Mouse (Mus musculus) mesoderm, embryonic 11.5 days (tissue): ENCODE measurements at regions not wholly inside any gene's neighbourhood (a gene's known extent, or its start where the extent isn't known, plus 50 kb on each side); places are given as distances from the start of the nearest gene placed in this dataset.

Experiments
- DNase-seq: peaks from one replicate; pipeline ENCODE4 v3.0.0-alpha.2; 2012; ENCODE audit warnings: low read depth, low spot score

DNA sequence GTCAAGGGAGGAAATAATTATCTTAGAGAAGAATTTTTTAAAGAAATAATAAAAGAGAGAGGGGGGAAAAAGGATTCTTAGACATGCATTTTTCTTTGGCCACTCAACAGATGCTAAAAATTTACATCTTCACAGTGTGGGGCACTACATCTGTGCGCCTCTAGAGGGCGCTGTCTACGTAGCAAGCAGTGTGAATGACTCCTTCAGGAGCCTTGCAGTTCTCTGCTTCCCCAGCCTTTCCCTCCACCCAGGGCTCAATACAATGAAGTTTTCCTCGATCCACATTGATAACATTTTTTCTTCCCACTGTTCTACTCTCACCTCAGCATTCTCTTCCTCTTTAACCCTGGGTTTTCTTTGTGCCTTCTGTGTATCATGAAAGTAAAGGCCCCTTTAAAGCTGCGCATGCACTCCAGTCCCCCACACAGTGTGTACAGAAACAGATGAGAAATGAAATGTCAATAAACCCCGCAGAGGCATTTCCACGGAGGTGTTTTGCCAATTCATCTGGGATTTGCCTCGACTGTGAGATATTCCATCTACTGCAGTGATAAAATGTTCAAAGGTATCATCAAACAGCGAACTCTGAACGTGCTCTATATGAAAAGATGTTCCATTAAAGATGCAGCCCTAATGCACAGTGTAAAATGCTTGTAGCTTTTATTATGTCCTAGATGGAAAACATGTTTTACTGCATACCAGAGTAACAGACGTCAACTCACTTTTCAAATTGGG lies 181.2 kb downstream of the Rdh14 start:
- no peak for DNase-seq

DNA sequence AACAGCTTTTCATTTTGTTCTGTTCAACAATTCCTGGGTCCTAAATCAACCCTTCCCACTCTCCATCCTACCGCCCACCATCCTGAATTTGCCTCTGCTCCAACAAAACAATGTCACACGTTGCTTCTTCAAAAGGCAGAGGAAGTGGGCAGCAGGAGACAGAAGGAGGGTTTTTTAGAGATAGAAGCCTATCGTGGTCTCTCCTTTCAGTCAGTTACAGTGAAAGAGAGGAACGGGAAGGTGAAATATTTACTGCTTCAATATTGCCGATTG lies 181.7 kb downstream of the Rdh14 start:
- no peak for DNase-seq

DNA sequence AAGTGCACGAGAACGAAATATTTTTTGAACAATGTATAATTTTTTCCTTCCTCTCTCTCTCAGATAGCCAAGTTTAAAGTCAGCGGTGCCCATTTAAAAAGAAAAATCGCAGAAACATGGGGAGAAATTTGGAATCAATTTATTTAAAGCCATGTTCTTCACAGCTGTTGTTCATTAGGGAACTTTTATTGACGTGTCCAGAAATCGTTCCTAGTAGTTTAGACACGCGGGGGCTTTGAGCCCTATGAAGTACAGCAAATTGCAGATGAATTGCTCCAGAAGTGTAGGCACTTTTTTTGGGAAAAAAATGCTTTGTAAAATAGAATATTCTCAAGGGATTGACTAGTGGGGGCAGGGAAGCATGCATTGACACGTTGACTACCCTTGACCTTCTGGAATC lies 182.8 kb downstream of the Rdh14 start:
- DNase-seq: peak; percentile 44

DNA sequence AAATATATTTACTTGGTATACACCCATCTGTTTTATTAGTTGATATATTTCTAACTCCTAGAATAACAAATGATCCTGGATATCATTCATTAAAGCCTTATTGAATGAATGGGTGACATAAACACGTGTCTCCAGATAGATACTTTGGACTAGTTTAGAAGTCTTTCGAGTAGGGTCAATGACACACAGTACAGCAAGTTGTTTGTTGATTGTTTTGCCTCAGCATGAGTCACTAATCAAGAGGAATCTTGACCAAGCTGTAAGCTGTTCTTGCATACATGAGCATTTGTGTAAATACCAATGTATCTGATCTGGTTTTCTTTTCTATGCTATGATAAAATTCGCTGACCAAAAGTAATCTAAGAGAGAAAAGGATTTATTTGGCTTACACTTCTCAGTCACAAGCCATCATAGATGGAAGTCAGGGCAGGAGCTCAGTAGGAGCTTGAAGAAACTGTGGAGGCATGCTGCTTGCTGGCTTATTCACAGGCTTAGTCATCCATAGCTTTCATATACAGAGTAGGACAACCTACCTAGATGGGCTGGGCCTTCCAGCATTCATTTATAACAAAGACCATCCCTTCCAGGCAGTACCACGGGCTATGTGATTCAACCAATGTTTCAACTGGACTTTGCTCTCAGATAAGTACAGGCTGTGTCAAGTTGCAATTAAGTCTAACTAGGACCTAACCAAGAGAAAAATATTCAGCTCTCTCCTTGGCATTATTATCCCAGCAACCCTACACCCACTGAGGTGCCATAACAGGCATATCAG lies 192.5 kb downstream of the Rdh14 start:
- no peak for DNase-seq

DNA sequence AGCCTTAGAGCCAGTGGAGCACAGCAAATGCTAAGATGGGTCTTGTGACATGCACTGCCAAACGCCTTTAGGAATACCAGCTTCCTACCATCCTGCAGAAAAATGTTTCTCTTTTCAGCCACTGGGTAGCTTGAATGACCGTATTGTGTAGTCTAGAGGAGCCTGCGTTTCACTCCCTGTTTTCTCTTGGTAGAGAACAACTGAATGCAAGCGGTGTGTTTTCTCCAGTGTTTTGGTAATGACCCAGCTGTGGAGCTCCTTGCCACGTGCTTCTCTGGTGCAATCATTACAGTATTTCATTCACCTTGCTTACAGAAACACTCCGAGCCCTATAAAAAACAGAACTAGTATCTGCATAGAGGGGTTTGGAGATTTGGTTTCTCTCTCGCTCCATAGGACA lies 193.5 kb downstream of the Rdh14 start:
- DNase-seq: no peak

DNA sequence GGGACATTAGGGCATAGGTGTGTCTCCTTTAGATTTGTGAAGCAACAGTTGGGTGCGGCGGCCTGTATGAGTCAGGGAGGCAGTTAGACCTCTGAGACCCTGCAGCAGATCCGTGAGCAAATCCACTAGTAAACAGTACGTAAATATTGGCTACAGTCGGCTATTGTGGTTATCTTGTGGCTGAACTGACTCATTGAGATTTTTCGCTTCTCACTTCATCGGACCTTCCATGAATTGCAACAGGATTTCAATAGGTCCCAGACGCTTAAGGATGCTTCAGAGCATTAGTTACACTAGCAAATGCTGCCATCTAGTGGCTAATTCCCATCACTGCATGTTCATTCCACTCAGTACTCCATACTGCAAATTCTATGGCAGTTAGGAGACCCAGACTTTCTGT lies 199.0 kb downstream of the Rdh14 start:
- DNase-seq: peak; percentile 85

DNA sequence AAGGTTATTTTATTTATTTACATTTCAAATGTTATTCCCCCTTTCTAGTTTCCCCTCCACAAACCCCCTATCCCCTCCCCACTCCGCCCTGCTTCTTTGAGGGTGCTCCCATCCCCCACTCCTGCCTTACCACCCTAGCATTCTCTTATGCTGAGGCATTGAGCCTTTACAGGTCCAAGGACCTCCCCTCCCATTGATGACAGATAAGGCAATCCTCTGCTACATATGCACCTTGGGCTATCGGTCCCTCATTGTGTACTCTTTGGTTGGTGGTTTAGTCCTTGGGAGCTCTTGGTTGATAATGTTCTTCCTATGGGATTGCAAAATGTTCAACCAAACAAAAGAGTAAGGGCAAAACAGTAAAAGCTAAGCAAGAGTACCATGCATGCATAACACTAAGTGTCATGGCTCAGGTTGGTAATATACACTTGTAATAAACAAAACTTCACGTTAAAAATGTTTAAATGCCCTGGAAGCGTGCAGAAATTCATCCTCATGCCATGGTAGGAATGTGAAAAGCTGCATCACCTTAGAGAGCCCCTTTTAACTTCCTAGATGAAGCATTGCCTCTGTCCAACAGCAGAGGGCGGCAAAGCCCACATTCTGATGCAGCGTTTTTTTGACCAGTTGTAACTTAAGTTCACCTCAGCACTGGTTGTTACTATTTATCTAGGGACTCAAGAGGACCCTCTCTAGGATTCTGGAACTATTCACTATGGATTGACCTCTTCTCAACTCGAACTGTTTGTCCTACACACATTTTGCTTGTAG lies 207.6 kb downstream of the Rdh14 start:
- DNase-seq: peak; percentile 74

DNA sequence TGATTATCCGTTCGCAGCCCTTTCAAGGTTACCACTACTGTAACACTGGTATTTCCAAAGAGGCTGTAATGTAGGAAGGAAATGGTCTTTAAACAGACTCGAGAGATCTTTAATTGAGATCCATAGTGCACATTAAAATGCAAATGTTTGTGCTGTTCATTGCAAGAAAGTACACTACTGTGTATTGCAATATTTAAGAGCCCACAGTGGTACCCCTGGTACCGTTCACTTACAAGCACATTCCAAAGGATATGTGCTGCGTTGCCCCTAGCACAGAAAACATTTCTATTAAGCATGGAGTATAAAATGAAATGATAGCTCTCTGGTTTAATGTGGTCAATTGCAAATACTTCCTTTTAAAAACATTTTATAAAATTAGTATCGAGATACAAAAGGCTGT lies 209.5 kb downstream of the Rdh14 start:
- DNase-seq: no peak

DNA sequence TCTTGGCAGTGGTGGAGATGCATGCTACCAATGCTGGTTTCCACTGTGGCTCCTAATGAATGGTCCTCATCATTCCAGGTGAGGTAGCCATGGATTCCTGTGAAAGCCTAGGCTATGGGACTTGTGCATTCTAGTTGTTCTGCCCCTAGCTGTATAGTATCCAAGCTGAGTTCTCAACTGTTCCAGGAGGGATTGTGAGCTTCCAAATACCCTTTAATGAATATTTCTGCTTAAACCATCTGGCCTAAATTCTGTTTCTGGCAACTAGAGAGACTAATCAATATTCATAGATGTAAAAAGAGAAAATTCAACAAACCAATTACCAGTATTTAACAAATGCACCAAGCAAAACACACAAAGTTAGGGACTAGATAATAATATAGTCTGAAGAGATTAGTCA lies 227.7 kb downstream of the Rdh14 start:
- DNase-seq: no peak

DNA sequence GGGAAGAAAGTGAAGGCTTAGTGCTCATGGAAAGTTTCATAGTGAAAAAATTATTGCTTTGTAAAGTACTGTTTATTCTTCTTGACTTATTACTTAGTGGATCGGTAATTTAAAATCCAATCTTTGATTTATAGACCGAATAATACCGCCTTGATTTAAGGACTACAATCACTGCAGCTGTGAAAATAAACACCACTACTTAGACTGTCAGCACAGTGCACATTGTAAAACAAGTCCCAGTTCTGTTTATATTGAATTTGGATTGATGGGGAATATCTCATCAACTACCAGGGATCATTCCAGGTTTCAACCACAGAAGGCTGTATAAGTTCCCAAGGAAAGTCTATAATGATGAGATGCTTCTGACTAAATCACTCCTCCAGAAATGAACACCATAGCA lies 230.0 kb downstream of the Rdh14 start:
- DNase-seq: no peak

DNA sequence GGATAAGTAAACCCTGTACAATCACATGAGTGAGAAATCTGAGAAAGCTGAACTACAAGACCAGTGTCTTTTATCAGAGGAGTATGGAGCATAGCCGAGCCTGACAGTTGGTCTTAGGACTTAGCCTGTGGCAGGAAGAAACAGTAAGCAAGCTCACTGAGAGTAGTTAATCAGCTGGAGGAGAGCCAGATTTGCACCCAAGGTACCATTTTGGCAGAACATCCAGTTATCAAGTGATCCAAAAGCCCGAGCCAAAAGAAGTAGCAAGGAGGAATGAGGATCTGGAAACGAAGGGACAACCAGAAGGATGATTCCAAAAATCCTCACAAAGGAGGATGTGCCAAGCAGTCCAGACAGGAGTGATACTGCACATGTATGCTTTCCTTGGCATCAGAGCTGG lies 248.0 kb downstream of the Rdh14 start:
- no peak for DNase-seq

DNA sequence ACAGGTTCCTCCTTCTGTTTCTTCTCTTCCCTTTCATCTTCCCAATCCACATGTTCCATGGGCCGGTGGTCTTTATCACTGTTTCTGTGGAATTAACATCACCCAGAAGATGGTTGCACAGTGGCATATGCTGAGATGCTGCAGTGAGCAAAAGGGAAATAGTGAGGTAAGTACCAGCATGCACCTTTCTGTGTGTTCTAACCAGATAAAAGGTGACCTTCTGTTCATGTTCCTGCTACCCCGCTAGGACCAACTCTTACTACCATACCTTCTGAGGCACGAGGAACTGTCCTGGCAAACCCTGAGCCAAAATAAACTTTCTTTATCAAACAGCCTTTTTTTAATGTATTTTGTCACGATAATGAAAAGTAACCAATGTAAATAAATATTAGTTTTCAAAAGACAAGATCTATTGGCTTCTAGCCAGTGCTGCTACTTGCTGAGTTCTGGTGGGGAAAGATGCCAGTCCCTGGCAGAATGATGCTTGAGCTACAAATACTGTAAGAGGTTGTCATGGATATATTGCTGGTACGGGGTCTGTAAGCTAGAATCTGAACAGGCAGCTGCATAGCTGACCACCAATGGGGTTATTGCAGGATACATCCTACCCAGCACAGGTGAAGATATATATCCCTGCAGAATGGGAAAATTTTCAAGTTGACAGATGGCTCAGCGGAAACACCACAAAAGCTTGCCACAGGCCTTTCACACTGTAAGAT lies 264.1 kb downstream of the Rdh14 start:
- no peak for DNase-seq

DNA sequence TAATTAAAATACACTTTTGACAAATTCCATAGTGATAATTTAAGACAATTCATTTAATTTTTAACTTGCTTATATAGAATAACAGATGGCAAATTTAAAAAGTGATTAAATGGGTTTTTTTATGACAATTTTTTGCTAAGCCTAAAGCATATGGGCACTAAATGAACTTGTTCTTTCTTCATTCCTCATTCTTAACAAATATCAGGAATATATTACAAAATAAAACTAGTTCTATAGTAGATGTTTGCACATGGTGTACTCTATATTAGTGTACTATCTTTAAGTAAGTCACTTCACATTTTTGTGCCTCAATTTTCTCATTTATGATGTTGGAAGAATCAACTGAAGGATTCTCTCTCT lies 264.6 kb downstream of the Rdh14 start:
- no peak for DNase-seq

DNA sequence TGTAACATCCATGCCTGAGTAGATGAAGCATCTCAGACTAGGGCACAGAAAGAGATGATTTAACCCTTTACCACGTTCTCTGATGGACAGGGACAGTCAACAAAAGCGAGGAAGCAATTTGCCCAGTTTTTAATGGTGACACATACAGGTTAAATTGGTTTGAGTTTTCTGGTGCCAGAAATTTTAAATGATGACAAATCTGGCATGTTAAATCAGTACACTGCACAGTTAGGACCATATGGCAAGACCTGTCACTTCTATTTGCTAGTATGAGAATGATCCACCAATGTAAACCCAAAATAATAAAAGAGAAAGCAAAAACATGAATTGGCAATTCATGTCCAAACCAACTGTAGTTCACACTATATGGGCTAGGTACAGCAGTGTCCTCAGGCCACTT lies 268.3 kb downstream of the Rdh14 start:
- no peak for DNase-seq

DNA sequence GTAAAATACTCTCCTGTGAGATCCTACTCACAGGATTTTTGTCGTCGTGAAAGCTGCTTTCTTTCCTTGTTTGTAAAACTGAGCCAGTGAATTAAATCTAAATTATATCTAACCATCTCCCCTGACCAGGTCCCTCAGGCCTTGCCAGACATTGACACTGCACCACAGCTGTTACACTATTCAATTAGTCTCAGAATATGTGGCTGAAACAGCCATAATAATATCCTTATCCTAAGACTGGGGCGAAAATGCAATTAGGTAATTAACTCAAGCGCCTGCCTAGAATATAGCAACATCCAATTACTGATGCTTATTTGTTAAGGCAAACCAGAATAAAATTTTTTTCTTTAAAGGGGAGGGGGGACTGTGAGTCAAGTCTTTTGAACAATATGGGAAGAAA lies 296.2 kb downstream of the Rdh14 start:
- no peak for DNase-seq
